Mouse (Mus musculus) thymus, adult 2 months (tissue): ENCODE data around the gene Rrp36. TPM values are rescaled to one million over a fixed set of nuclear protein-coding genes. Genes with fewer than 3 reads are reported as not detected.

Source experiments
- DNase-seq: peaks from one replicate; pipeline ENCODE4 v3.0.0; 2021
- H3K27ac ChIP-seq: fragments of 200-500 bp; 2 replicates; pipeline ENCODE4 v1.5.1; 2012; ENCODE audit warnings: low read length, control low read depth; ENCODE audit not compliant: control insufficient read depth, insufficient read depth
- H3K27me3 ChIP-seq: fragments of 200-500 bp; 2 replicates; pipeline ENCODE4 v1.6.1; 2012; ENCODE audit warnings: mild to moderate bottlenecking, low read length, moderate library complexity, mixed read lengths; ENCODE audit not compliant: control insufficient read depth, insufficient read depth
- H3K36me3 ChIP-seq: fragments of 200-500 bp; 2 replicates; pipeline ENCODE4 v1.6.1; 2012; ENCODE audit warnings: mild to moderate bottlenecking, low read length, moderate library complexity; ENCODE audit not compliant: control insufficient read depth, insufficient read depth
- H3K4me1 ChIP-seq: fragments of 200-500 bp; replicated peaks from 2 replicates; pipeline ENCODE4 v1.6.1; 2012; ENCODE audit warnings: low read length; ENCODE audit not compliant: control insufficient read depth, insufficient read depth
- H3K4me3 ChIP-seq: fragments of 200-500 bp; 2 replicates; pipeline ENCODE4 v1.5.1; 2012; ENCODE audit warnings: mild to moderate bottlenecking, low read length, control low read depth, moderate library complexity; ENCODE audit not compliant: control insufficient read depth, insufficient read depth
- CTCF ChIP-seq: fragments of 200-500 bp; IDR thresholded peaks from 2 replicates; pipeline ENCODE4 v1.5.1; 2012; ENCODE audit warnings: mild to moderate bottlenecking, control low read depth, low read length, moderate library complexity, borderline replicate concordance; ENCODE audit not compliant: control insufficient read depth, poor library complexity, insufficient read depth; ENCODE audit errors: extremely low read depth
- POLR2A ChIP-seq: fragments of 200-500 bp; IDR thresholded peaks from 2 replicates; pipeline ENCODE4 v1.6.1; 2012; ENCODE audit warnings: mild to moderate bottlenecking, low read length, control low read depth, moderate library complexity; ENCODE audit not compliant: control insufficient read depth, poor library complexity, insufficient read depth; ENCODE audit errors: extremely low read depth
- WGBS: fragments of 180-500 bp; shearing (Covaris S2); methylation state at CpG from one replicate; pipeline ENCODE4 v1.1.7; 2018; 5-methylcytosine and 5-hydroxymethylcytosine counted together
- polyA plus RNA-seq: library from polyadenylated mRNA; depleted of rRNA; stranded (reverse); fragments of >200 nt; gene quantifications from 2 replicates; pipeline ENCODE4 v1.2.3, GENCODE M21; 2012

Gene Rrp36
- polyA plus RNA-seq, 1 experiment = 47.8 TPM

GRCm38 (mm10) chr17:46702100-46702499 lies 27.9 kb upstream of the Rrp36 start:
- Histone ChIP-seq H3K27ac (no peak overlapping the region), H3K4me1 (peaks cover 29% of the 10 kb centered on the region), H3K27me3 (no peaks in the 10 kb centered on the region), H3K36me3 (no peaks in the 10 kb centered on the region), H3K4me3 (no peak overlapping the region)
- no peak for DNase-seq
- WGBS = 87% methylated on average over 12 of the region's 12 CpGs
- no peak for TF ChIP-seq POLR2A
- TF ChIP-seq CTCF = no peak

- Histone ChIP-seq H3K27me3 (no peaks in the 10 kb centered on the region), H3K27ac (no peak overlapping the region), H3K4me1 (peaks cover 29% of the 10 kb centered on the region), H3K36me3 (no peaks in the 10 kb centered on the region), H3K4me3 (no peak overlapping the region)
- DNase-seq = no peak
- no peak for TF ChIP-seq CTCF
- no peak for TF ChIP-seq POLR2A
- 89% methylated on average over 12 of the region's 12 CpGs for WGBS
Measured at GRCm38 (mm10) chr17:46701489-46701888, 27.3 kb upstream of the Rrp36 start.

- Histone ChIP-seq H3K27me3 (no peaks in the 10 kb centered on the region), H3K4me3 (no peak overlapping the region), H3K4me1 (peaks cover 24% of the 10 kb centered on the region), H3K27ac (no peak overlapping the region), H3K36me3 (no peaks in the 10 kb centered on the region)
- TF ChIP-seq CTCF (no peak), POLR2A (no peak)
- WGBS = 95% methylated on average over 3 of the region's 3 CpGs
- DNase-seq = no peak
Measured at GRCm38 (mm10) chr17:46699912-46700311, 25.8 kb upstream of the Rrp36 start.

- Histone ChIP-seq H3K4me1 (peaks cover 24% of the 10 kb centered on the region), H3K4me3 (no peak overlapping the region), H3K27me3 (no peaks in the 10 kb centered on the region), H3K27ac (no peak overlapping the region), H3K36me3 (no peaks in the 10 kb centered on the region)
- TF ChIP-seq POLR2A (no peak), CTCF (no peak)
- WGBS = 95% methylated on average over 5 of the region's 5 CpGs
- no peak for DNase-seq
Measured at GRCm38 (mm10) chr17:46699245-46699644, 25.1 kb upstream of the Rrp36 start.

- no peaks in the 10 kb centered on the region for H3K27me3 ChIP-seq
- no peak for TF ChIP-seq CTCF
- no peak for TF ChIP-seq POLR2A
- H3K4me1 ChIP-seq = peaks cover 19% of the 10 kb centered on the region
- H3K4me3 ChIP-seq = no peak overlapping the region
- DNase-seq = no peak
- WGBS = 97% methylated on average over 6 of the region's 6 CpGs
- no peaks in the 10 kb centered on the region for H3K36me3 ChIP-seq
- H3K27ac ChIP-seq = no peak overlapping the region
Measured at GRCm38 (mm10) chr17:46698515-46698914, 24.4 kb upstream of the Rrp36 start.

GRCm38 (mm10) chr17:46694517-46695063 lies 20.4 kb upstream of the Rrp36 start:
- no peak overlapping the region for H3K4me3 ChIP-seq
- H3K27me3 ChIP-seq = no peaks in the 10 kb centered on the region
- no peak for DNase-seq
- WGBS = 79% methylated on average over 1 of the region's 1 CpGs
- no peak overlapping the region for H3K27ac ChIP-seq
- H3K36me3 ChIP-seq = no peaks in the 10 kb centered on the region
- no peaks in the 10 kb centered on the region for H3K4me1 ChIP-seq
- no peak for TF ChIP-seq POLR2A
- no peak for TF ChIP-seq CTCF

- no peaks in the 10 kb centered on the region for H3K4me1 ChIP-seq
- H3K27ac ChIP-seq = no peak overlapping the region
- WGBS = 97% methylated on average over 2 of the region's 2 CpGs
- no peaks in the 10 kb centered on the region for H3K27me3 ChIP-seq
- H3K4me3 ChIP-seq = no peak overlapping the region
- H3K36me3 ChIP-seq = no peaks in the 10 kb centered on the region
- DNase-seq = no peak
- TF ChIP-seq POLR2A (no peak), CTCF (no peak)
Measured at GRCm38 (mm10) chr17:46691390-46691789, 17.2 kb upstream of the Rrp36 start.

GRCm38 (mm10) chr17:46690665-46691064 lies 16.5 kb upstream of the Rrp36 start:
- DNase-seq = no peak
- H3K36me3 ChIP-seq = peaks cover 2% of the 10 kb centered on the region
- no peak overlapping the region for H3K27ac ChIP-seq
- WGBS = 98% methylated on average over 12 of the region's 12 CpGs
- H3K4me1 ChIP-seq = no peaks in the 10 kb centered on the region
- H3K27me3 ChIP-seq = no peaks in the 10 kb centered on the region
- no peak overlapping the region for H3K4me3 ChIP-seq
- TF ChIP-seq CTCF = no peak
- TF ChIP-seq POLR2A = no peak
